Mouse (Mus musculus) cortical plate, adult 2 months (tissue): Measurements from ENCODE around the gene Plekha8.

Experiments used
- CTCF ChIP-seq: fragments of 200-500 bp; IDR thresholded peaks from 2 replicates; pipeline ENCODE4 v1.5.1; 2011; ENCODE audit warnings: mild to moderate bottlenecking, control low read depth, low read length; ENCODE audit not compliant: insufficient read depth; ENCODE audit errors: extremely low read depth
- POLR2A ChIP-seq: fragments of 200-500 bp; IDR thresholded peaks from 2 replicates; pipeline ENCODE4 v1.6.1; 2011; ENCODE audit warnings: mild to moderate bottlenecking, low read length, control low read depth; ENCODE audit not compliant: insufficient read depth; ENCODE audit errors: extremely low read depth

- no peak for TF ChIP-seq POLR2A
- TF ChIP-seq CTCF: no peak
These were observed 28.4 kb upstream of the Plekha8 start for GRCm38 (mm10) chr6:54566546-54566919.
